Mouse (Mus musculus): ENCODE measurements around the gene Cacnb2. TPM values are rescaled to one million over a fixed set of nuclear protein-coding genes. Genes with fewer than 3 reads are reported as not detected.
A peak's percentile ranks its signal among the peaks of the same experiment; 100 is the strongest.

The Cacnb2 gene
- polyA plus RNA-seq, 1 experiment from 2014 or later: 12.7 TPM

GRCm38 (mm10) chr2:14917585-14918247, 314.8 kb downstream of the Cacnb2 start:
- H3K9ac ChIP-seq (replicated peaks; ENCODE audit: low read depth, low read length): no peak overlapping the region
- 84% methylated on average over 3 of the region's 3 CpGs for WGBS
- no peak overlapping the region for H3K4me2 ChIP-seq (ENCODE audit: low read depth, low read length)
- ATAC-seq (ENCODE audit: low read depth): peak; percentile 58
- no peak overlapping the region for H3K4me3 ChIP-seq (ENCODE audit: low read depth, low read length)
- no peaks in the 10 kb centered on the region for H3K9me3 ChIP-seq (ENCODE audit: control insufficient read depth, low read length)
- no peaks in the 10 kb centered on the region for H3K36me3 ChIP-seq (ENCODE audit: control insufficient read depth, insufficient read depth, low read length)
- no peaks in the 10 kb centered on the region for H3K27me3 ChIP-seq (ENCODE audit: control insufficient read depth, insufficient read depth, low read length)
- no peaks in the 10 kb centered on the region for H3K4me1 ChIP-seq (ENCODE audit: control insufficient read depth, insufficient read depth, low read length)
- H3K27ac ChIP-seq (ENCODE audit: low read depth, low read length): no peak overlapping the region

- WGBS: 92% methylated on average over 3 of the region's 3 CpGs
- Histone ChIP-seq H3K4me2 (ENCODE audit: low read depth, low read length) (no peak overlapping the region), H3K9ac (replicated peaks; ENCODE audit: low read depth, low read length) (no peak overlapping the region), H3K4me1 (ENCODE audit: control insufficient read depth, insufficient read depth, low read length) (no peaks in the 10 kb centered on the region), H3K27me3 (ENCODE audit: control insufficient read depth, insufficient read depth, low read length) (no peaks in the 10 kb centered on the region), H3K4me3 (ENCODE audit: low read depth, low read length) (no peak overlapping the region), H3K36me3 (ENCODE audit: control insufficient read depth, insufficient read depth, low read length) (no peaks in the 10 kb centered on the region), H3K27ac (ENCODE audit: low read depth, low read length) (no peak overlapping the region), H3K9me3 (ENCODE audit: control insufficient read depth, low read length) (no peaks in the 10 kb centered on the region)
- no peak for ATAC-seq (ENCODE audit: low read depth)
These were observed 327.0 kb downstream of the Cacnb2 start for GRCm38 (mm10) chr2:14929866-14930265.

- no peak overlapping the region for H3K4me3 ChIP-seq (ENCODE audit: low read depth, low read length)
- H3K27me3 ChIP-seq (ENCODE audit: control insufficient read depth, insufficient read depth, low read length): no peaks in the 10 kb centered on the region
- no peaks in the 10 kb centered on the region for H3K9me3 ChIP-seq (ENCODE audit: control insufficient read depth, low read length)
- no peak overlapping the region for H3K27ac ChIP-seq (ENCODE audit: low read depth, low read length)
- H3K4me2 ChIP-seq (ENCODE audit: low read depth, low read length): no peak overlapping the region
- 93% methylated on average over 2 of the region's 2 CpGs for WGBS
- no peak for ATAC-seq (ENCODE audit: low read depth)
- H3K4me1 ChIP-seq (ENCODE audit: control insufficient read depth, insufficient read depth, low read length): no peaks in the 10 kb centered on the region
- H3K9ac ChIP-seq (replicated peaks; ENCODE audit: low read depth, low read length): no peak overlapping the region
- H3K36me3 ChIP-seq (ENCODE audit: control insufficient read depth, insufficient read depth, low read length): no peaks in the 10 kb centered on the region
These were observed 329.1 kb downstream of the Cacnb2 start for GRCm38 (mm10) chr2:14931968-14932367.

- Histone ChIP-seq H3K27me3 (ENCODE audit: control insufficient read depth, insufficient read depth, low read length) (no peaks in the 10 kb centered on the region), H3K4me1 (ENCODE audit: control insufficient read depth, insufficient read depth, low read length) (no peaks in the 10 kb centered on the region), H3K4me3 (ENCODE audit: low read depth, low read length) (no peak overlapping the region), H3K27ac (ENCODE audit: low read depth, low read length) (no peak overlapping the region), H3K9me3 (ENCODE audit: control insufficient read depth, low read length) (no peaks in the 10 kb centered on the region), H3K36me3 (ENCODE audit: control insufficient read depth, insufficient read depth, low read length) (no peaks in the 10 kb centered on the region), H3K4me2 (ENCODE audit: low read depth, low read length) (no peak overlapping the region), H3K9ac (replicated peaks; ENCODE audit: low read depth, low read length) (no peak overlapping the region)
- no peak for ATAC-seq (ENCODE audit: low read depth)
- WGBS: 62% methylated on average over 8 of the region's 8 CpGs
These were observed 333.6 kb downstream of the Cacnb2 start for GRCm38 (mm10) chr2:14936492-14936891.

- H3K9me3 ChIP-seq (ENCODE audit: control insufficient read depth, low read length): no peaks in the 10 kb centered on the region
- no peaks in the 10 kb centered on the region for H3K4me1 ChIP-seq (ENCODE audit: control insufficient read depth, insufficient read depth, low read length)
- no peak overlapping the region for H3K9ac ChIP-seq (replicated peaks; ENCODE audit: low read depth, low read length)
- no peaks in the 10 kb centered on the region for H3K36me3 ChIP-seq (ENCODE audit: control insufficient read depth, insufficient read depth, low read length)
- no peak overlapping the region for H3K27ac ChIP-seq (ENCODE audit: low read depth, low read length)
- 74% methylated on average over 4 of the region's 4 CpGs for WGBS
- ATAC-seq (ENCODE audit: low read depth): no peak
- H3K4me2 ChIP-seq (ENCODE audit: low read depth, low read length): no peak overlapping the region
- no peaks in the 10 kb centered on the region for H3K27me3 ChIP-seq (ENCODE audit: control insufficient read depth, insufficient read depth, low read length)
- H3K4me3 ChIP-seq (ENCODE audit: low read depth, low read length): no peak overlapping the region
These were observed 339.4 kb downstream of the Cacnb2 start for GRCm38 (mm10) chr2:14942261-14942660.

- 86% methylated on average over 3 of the region's 3 CpGs for WGBS
These were observed 340.9 kb downstream of the Cacnb2 start for GRCm38 (mm10) chr2:14943691-14944357.

GRCm38 (mm10) chr2:14953090-14953489, 350.2 kb downstream of the Cacnb2 start:
- Histone ChIP-seq H3K4me1 (ENCODE audit: control insufficient read depth, insufficient read depth, low read length) (no peaks in the 10 kb centered on the region), H3K4me2 (ENCODE audit: low read depth, low read length) (no peak overlapping the region), H3K27ac (ENCODE audit: low read depth, low read length) (no peak overlapping the region), H3K9me3 (ENCODE audit: control insufficient read depth, low read length) (no peaks in the 10 kb centered on the region), H3K27me3 (ENCODE audit: control insufficient read depth, insufficient read depth, low read length) (no peaks in the 10 kb centered on the region), H3K4me3 (ENCODE audit: low read depth, low read length) (no peak overlapping the region), H3K9ac (replicated peaks; ENCODE audit: low read depth, low read length) (no peak overlapping the region), H3K36me3 (ENCODE audit: control insufficient read depth, insufficient read depth, low read length) (no peaks in the 10 kb centered on the region)
- 0 out of 2 replicates have a peak, but pooled peaks have one; percentile 60 for ATAC-seq (ENCODE audit: low read depth)
- 44% methylated on average over 2 of the region's 2 CpGs for WGBS

More at GRCm38 (mm10) chr2:14943691-14944357, 340.9 kb downstream of the Cacnb2 start:
- Histone ChIP-seq H3K4me3 (ENCODE audit: low read depth, low read length) (no peak overlapping the region), H3K9ac (replicated peaks; ENCODE audit: low read depth, low read length) (no peak overlapping the region), H3K4me2 (ENCODE audit: low read depth, low read length) (no peak overlapping the region), H3K27me3 (ENCODE audit: control insufficient read depth, insufficient read depth, low read length) (no peaks in the 10 kb centered on the region), H3K4me1 (ENCODE audit: control insufficient read depth, insufficient read depth, low read length) (no peaks in the 10 kb centered on the region), H3K36me3 (ENCODE audit: control insufficient read depth, insufficient read depth, low read length) (no peaks in the 10 kb centered on the region), H3K27ac (ENCODE audit: low read depth, low read length) (no peak overlapping the region), H3K9me3 (ENCODE audit: control insufficient read depth, low read length) (no peaks in the 10 kb centered on the region)
- no peak for ATAC-seq (ENCODE audit: low read depth)

GRCm38 (mm10) chr2:14960963-14961488, 358.1 kb downstream of the Cacnb2 start:
- 93% methylated on average over 1 of the region's 1 CpGs for WGBS
- H3K4me3 ChIP-seq (ENCODE audit: low read depth, low read length): no peak overlapping the region
- no peak for ATAC-seq (ENCODE audit: low read depth)

GRCm38 (mm10) chr2:14961493-14961892, 358.6 kb downstream of the Cacnb2 start:
- Histone ChIP-seq H3K4me2 (ENCODE audit: low read depth, low read length) (no peak overlapping the region), H3K36me3 (ENCODE audit: control insufficient read depth, insufficient read depth, low read length) (no peaks in the 10 kb centered on the region), H3K4me1 (ENCODE audit: control insufficient read depth, insufficient read depth, low read length) (no peaks in the 10 kb centered on the region), H3K27me3 (ENCODE audit: control insufficient read depth, insufficient read depth, low read length) (no peaks in the 10 kb centered on the region), H3K9me3 (ENCODE audit: control insufficient read depth, low read length) (no peaks in the 10 kb centered on the region), H3K4me3 (ENCODE audit: low read depth, low read length) (no peak overlapping the region), H3K27ac (ENCODE audit: low read depth, low read length) (no peak overlapping the region), H3K9ac (replicated peaks; ENCODE audit: low read depth, low read length) (no peak overlapping the region)
- no peak for ATAC-seq (ENCODE audit: low read depth)
- WGBS: 85% methylated on average over 2 of the region's 2 CpGs

More at GRCm38 (mm10) chr2:14960963-14961488, 358.1 kb downstream of the Cacnb2 start:
- Histone ChIP-seq H3K27me3 (ENCODE audit: control insufficient read depth, insufficient read depth, low read length) (no peaks in the 10 kb centered on the region), H3K36me3 (ENCODE audit: control insufficient read depth, insufficient read depth, low read length) (no peaks in the 10 kb centered on the region), H3K4me1 (ENCODE audit: control insufficient read depth, insufficient read depth, low read length) (no peaks in the 10 kb centered on the region), H3K9ac (replicated peaks; ENCODE audit: low read depth, low read length) (no peak overlapping the region), H3K4me2 (ENCODE audit: low read depth, low read length) (no peak overlapping the region), H3K9me3 (ENCODE audit: control insufficient read depth, low read length) (no peaks in the 10 kb centered on the region), H3K27ac (ENCODE audit: low read depth, low read length) (no peak overlapping the region)

Data from neural tube, embryonic 14.5 days (tissue).